Mouse (Mus musculus): ENCODE results near the gene Kcnk1.

Gene Kcnk1

DNA sequence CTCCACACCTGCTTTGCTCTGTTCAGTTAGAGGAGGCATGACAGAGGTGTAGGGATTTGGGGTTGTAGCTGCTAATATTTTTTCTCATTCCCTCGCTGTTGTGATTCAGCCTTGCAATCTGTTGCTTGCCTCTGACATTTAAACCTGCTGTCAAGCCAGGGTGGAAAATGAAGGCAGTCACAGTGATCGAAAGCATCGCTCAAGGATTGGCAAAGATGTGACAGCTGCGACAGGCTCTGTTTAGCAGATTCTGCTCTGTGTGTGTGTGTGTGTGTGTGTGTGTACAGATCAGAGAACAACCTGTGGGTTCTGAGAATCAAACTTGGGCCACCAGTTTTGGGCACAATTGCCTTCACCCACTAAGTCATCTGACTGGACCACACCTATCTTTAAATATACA, 50.8 kb downstream of the Kcnk1 start:
- no peak for DNase-seq (ENCODE audit: low read depth, low spot score)

- no peak for DNase-seq (ENCODE audit: low read depth, low spot score)
Observed at GRCm38 (mm10) chr8:126053911-126054310, 58.9 kb downstream of the Kcnk1 start.

- no peak for DNase-seq (ENCODE audit: low read depth, low spot score)
Observed at GRCm38 (mm10) chr8:126058876-126059275, 63.9 kb downstream of the Kcnk1 start.

- no peak for DNase-seq (ENCODE audit: low read depth, low spot score)
Observed at GRCm38 (mm10) chr8:126062844-126063243, 67.9 kb downstream of the Kcnk1 start.

DNA sequence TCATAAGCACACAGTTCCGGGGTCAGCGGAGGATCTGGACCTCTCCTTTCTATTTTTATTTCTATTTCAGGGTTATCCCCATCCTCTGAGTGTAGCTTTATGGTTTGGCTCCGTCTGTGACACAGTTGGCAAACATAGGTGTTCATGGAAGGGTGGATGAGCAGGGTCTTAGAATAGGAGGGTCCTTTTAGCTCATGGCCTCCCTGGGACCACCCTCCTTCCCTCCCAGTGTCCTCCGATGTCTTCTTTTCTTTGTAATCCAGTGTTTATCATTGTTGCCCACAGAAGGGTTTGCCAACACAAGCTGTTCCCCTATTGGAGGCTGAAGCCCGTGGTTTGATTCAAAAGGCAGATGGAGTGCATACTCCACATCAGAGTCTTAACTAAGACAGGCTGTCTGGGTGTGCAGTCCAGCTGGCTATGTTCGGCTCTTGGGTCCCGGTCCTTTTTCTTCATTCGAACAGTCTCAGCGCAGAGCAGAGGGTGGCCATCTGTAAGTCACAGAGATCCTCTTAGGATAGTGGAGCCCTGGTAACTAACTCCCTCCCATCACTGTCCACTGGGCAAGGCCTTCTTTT, 69.0 kb downstream of the Kcnk1 start:
- DNase-seq (ENCODE audit: low read depth, low spot score), result no peak

DNA sequence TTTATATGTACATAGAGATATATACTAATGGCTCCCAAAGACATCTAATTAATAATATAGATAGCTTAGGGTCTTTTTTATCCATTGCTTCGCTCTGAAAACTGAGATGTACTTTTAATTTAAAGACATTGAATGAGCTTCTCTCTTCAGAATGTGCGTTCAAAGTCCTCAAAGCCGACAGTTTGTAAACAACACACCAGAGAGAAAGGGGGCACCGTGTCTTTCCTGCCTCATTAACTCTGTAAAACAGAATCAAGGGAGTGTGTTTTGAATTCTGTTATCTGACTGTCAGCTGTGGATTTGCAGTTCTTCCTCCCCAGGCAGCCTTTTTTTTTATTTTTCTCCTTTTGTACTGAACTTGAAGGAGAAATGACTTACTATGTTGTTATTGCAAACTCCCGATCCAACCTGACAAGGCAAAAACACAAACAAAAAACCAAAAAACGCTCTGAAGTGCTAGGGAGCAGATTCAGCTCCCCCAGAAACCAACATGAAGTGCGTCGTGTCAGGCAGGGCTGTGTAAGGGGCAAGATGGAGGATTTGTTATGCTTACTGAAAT, 69.7 kb downstream of the Kcnk1 start:
- DNase-seq (ENCODE audit: low read depth, low spot score), result no peak

DNA sequence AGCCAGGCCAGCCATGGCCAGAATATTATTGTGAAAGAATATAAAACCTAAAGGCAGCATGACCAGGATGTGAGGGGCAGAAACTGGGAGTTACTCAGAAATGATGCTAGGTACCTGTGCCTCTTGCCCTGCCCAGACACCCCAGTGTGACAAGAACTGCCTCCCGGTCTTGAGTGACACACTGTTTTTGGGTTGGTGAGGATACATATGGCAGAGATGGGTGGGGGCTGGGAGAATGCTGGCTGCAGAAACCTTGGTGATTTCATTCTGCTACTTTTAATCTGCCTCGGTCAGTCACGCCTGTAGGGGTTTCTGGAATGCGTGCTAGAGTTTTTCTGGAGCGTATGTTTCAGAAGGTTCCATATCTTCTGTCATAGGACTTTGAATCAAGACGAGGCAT, 72.3 kb downstream of the Kcnk1 start:
- DNase-seq (ENCODE audit: low read depth, low spot score), result no peak

DNA sequence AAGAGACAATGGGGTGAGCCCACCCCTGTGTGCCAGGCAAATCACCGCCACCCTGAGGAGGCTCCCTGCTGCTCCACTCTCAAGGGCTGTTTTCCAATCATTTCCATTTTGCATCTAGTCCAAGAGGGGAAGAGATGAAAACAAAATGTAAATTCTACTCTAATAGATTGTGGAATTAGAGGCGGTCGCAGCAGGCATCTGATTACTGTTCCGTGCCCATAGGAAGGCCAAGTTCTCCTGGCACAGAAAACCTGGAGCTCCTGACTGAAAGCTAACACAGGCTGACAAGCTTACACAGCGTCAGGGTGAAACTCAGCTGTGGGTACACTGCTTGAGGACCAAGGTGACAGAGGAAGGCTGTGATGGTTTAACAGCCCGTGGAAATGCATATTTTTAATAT, 73.2 kb downstream of the Kcnk1 start:
- DNase-seq (ENCODE audit: low read depth, low spot score), result no peak

- no peak for DNase-seq (ENCODE audit: low read depth, low spot score)
Observed at GRCm38 (mm10) chr8:126072678-126073077, 77.7 kb downstream of the Kcnk1 start.

GRCm38 (mm10) chr8:126073141-126073740, 78.3 kb downstream of the Kcnk1 start:
- DNase-seq (ENCODE audit: low read depth, low spot score), result no peak

DNA sequence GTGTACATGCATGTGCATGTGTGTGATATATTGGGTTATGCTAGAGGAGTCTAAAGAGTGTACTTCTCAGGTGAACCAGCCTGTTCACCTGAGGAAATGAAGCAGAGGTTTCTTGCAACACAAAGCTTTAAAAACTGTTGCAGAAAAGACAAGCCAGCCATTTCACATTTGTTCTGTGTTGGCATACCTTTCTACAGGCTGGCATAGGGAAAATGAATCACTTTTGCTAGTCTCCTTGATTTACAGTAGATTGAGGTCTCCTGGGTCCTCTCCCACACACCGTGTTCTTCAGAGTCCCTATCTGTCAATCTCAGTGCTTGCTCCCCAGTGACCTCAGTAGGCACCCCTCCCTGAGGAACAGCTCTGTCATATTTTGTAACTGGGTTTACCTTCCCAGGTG, 79.1 kb downstream of the Kcnk1 start:
- no peak for DNase-seq (ENCODE audit: low read depth, low spot score)

DNA sequence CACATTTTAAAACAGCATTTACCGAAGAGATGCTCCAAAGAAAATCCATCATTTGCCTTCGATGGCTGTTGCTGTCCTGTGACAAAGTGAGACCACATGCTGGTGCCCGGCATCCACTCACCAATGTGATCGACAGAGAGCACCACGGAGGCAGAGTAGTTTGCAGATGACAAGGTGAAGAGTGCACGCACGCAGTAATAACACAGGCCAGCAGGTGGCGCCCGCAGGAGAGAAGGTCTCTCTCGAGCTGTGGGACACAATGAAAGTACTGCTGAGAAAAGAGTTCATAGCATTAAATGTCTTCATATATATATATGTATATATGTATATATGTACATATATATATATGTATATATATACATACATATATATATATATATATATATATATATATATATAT, 80.4 kb downstream of the Kcnk1 start:
- peak; percentile 32 for DNase-seq (ENCODE audit: low read depth, low spot score)
